Mouse (Mus musculus): ENCODE measurements around the gene Vwa5b1.

Vwa5b1 gene

GRCm38 (mm10) chr4:138574800-138575606, 60.7 kb downstream of the Vwa5b1 start:
- peak; percentile 76 for DNase-seq

- DNase-seq, result peak; percentile 87
These were observed 65.8 kb downstream of the Vwa5b1 start for GRCm38 (mm10) chr4:138569928-138570327.

- DNase-seq, result no peak
These were observed 67.4 kb downstream of the Vwa5b1 start for GRCm38 (mm10) chr4:138568275-138568674.

- DNase-seq, result peak; percentile 94
These were observed 73.7 kb downstream of the Vwa5b1 start for GRCm38 (mm10) chr4:138561986-138562385.

- peak; percentile 84 for DNase-seq
These were observed 80.2 kb downstream of the Vwa5b1 start for GRCm38 (mm10) chr4:138555531-138555930.

GRCm38 (mm10) chr4:138554934-138555333, 80.8 kb downstream of the Vwa5b1 start:
- DNase-seq, result peak; percentile 54

- no peak for DNase-seq
These were observed 81.4 kb downstream of the Vwa5b1 start for GRCm38 (mm10) chr4:138554302-138554701.

GRCm38 (mm10) chr4:138553516-138553933, 82.2 kb downstream of the Vwa5b1 start:
- DNase-seq, result no peak

- no peak for DNase-seq
These were observed 82.6 kb downstream of the Vwa5b1 start for GRCm38 (mm10) chr4:138553116-138553515.

GRCm38 (mm10) chr4:138551601-138552000, 84.1 kb downstream of the Vwa5b1 start:
- no peak for DNase-seq

- peak; percentile 53 for DNase-seq
These were observed 85.1 kb downstream of the Vwa5b1 start for GRCm38 (mm10) chr4:138550557-138550956.

- no peak for DNase-seq
These were observed 86.7 kb downstream of the Vwa5b1 start for GRCm38 (mm10) chr4:138548960-138549359.

- DNase-seq, result no peak
These were observed 87.5 kb downstream of the Vwa5b1 start for GRCm38 (mm10) chr4:138548124-138548561.

GRCm38 (mm10) chr4:138547556-138547955, 88.1 kb downstream of the Vwa5b1 start:
- DNase-seq, result no peak

GRCm38 (mm10) chr4:138547041-138547440, 88.6 kb downstream of the Vwa5b1 start:
- DNase-seq, result peak; percentile 51

- peak; percentile 39 for DNase-seq
These were observed 89.4 kb downstream of the Vwa5b1 start for GRCm38 (mm10) chr4:138546241-138546640.

GRCm38 (mm10) chr4:138543177-138543576, 92.5 kb downstream of the Vwa5b1 start:
- DNase-seq, result peak; percentile 84

- no peak for DNase-seq
These were observed 97.6 kb downstream of the Vwa5b1 start for GRCm38 (mm10) chr4:138538084-138538449.

- peak; percentile 70 for DNase-seq
These were observed 98.2 kb downstream of the Vwa5b1 start for GRCm38 (mm10) chr4:138537210-138538083.

- DNase-seq, result no peak
These were observed 100.1 kb downstream of the Vwa5b1 start for GRCm38 (mm10) chr4:138535610-138536009.

GRCm38 (mm10) chr4:138533877-138534276, 101.8 kb downstream of the Vwa5b1 start:
- DNase-seq, result no peak

GRCm38 (mm10) chr4:138531761-138532160, 103.9 kb downstream of the Vwa5b1 start:
- DNase-seq, result no peak

GRCm38 (mm10) chr4:138530011-138530410, 105.7 kb downstream of the Vwa5b1 start:
- no peak for DNase-seq

GRCm38 (mm10) chr4:138525684-138526083, 110.0 kb downstream of the Vwa5b1 start:
- DNase-seq, result no peak
